ENCODE assay signal across 11 mouse cellular contexts in the genomic region with DNA sequence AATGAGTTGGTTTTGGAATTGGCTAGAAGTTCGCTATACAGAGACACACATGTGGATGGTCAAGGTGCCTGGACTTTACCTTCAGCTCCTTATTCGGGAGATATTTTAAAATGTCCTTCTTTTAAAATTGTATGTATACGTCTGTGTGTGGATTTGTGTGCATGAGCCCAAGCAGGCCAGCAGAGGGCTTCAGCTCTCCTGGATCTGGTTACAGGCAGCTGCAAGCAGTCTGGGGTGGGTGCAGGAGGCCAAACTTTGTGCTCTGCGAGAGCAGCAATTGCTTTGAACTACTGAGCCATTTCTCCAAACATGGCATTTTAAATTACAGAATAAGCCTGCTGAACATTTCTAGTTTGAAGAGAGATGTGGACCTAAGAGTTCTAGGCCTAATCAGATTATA. TPM values are rescaled to one million over a fixed set of nuclear protein-coding genes. Genes with fewer than 3 reads are reported as not detected.
DNase-seq lines count a peak whose midpoint lies in the region; ATAC-seq and TF ChIP-seq lines count a peak whose summit lies in the region.
"Had no signal": no experiment of that assay in that cellular context is flagged by ENCODE, and none has a peak within 500 bp of the region (broad histone marks: within the 10 kb centered on the region; RNA-seq: fewer than 3 reads in every experiment).

No protein-coding gene starts in this region.

- DNase-seq in gastrocnemius, postnatal 10 days, result peak; percentile 21
- no peak for DNase-seq in gastrocnemius, postnatal 4 days (ENCODE audit: low spot score in 2 of 2)
- DNase-seq in liver, postnatal 0 days, result no peak
- no peak for DNase-seq in liver, embryonic 11.5 days (ENCODE audit: low spot score)
- peak; percentile 66 for DNase-seq in R1 (ENCODE audit: low read depth, low spot score)
- peak; percentile 5 for DNase-seq in lung, postnatal 36 days
- no peak for DNase-seq in midbrain, embryonic 11.5 days (ENCODE audit: low spot score, missing footprints)
- DNase-seq in heart, adult 18-20 months, result no peak

- no peak overlapping the region for H3K4me3 ChIP-seq in liver, postnatal 0 days (ENCODE audit: low read depth, low read length)
- no peak overlapping the region for H3K4me3 ChIP-seq in liver, embryonic 11.5 days (ENCODE audit: low read depth, low read length)
- H3K4me3 ChIP-seq in midbrain, embryonic 11.5 days (ENCODE audit: low read depth, low read length), result no peak overlapping the region
- H3K4me3 ChIP-seq: hindbrain, embryonic 12.5 days; midbrain, embryonic 12.5 days had no signal

- no peak overlapping the region for H3K27ac ChIP-seq in liver, postnatal 0 days (ENCODE audit: low read depth)
- no peak overlapping the region for H3K27ac ChIP-seq in liver, embryonic 11.5 days (ENCODE audit: low read depth, low read length)
- H3K27ac ChIP-seq in midbrain, embryonic 11.5 days (ENCODE audit: low read depth, low read length), result no peak overlapping the region
- H3K27ac ChIP-seq: hindbrain, embryonic 12.5 days; midbrain, embryonic 12.5 days had no signal

- no peaks in the 10 kb centered on the region for H3K27me3 ChIP-seq in liver, postnatal 0 days (ENCODE audit: insufficient read depth, low read length)
- no peaks in the 10 kb centered on the region for H3K27me3 ChIP-seq in liver, embryonic 11.5 days (replicated peaks; ENCODE audit: control insufficient read depth, insufficient read depth, low read length)
- H3K27me3 ChIP-seq in midbrain, embryonic 11.5 days (ENCODE audit: control insufficient read depth, insufficient read depth, low read length), result no peaks in the 10 kb centered on the region
- H3K27me3 ChIP-seq: hindbrain, embryonic 12.5 days had no signal

- no peak overlapping the region for H3K4me2 ChIP-seq in liver, postnatal 0 days (ENCODE audit: low read depth, low read length)
- no peak overlapping the region for H3K4me2 ChIP-seq in liver, embryonic 11.5 days
- no peak overlapping the region for H3K4me2 ChIP-seq in midbrain, embryonic 11.5 days
- H3K4me2 ChIP-seq: hindbrain, embryonic 12.5 days; midbrain, embryonic 12.5 days had no signal

- H3K4me1 ChIP-seq in liver, postnatal 0 days (ENCODE audit: insufficient read depth), result no peaks in the 10 kb centered on the region
- no peaks in the 10 kb centered on the region for H3K4me1 ChIP-seq in liver, embryonic 11.5 days (replicated peaks; ENCODE audit: control insufficient read depth, insufficient read depth, low read length)
- H3K4me1 ChIP-seq in midbrain, embryonic 11.5 days (ENCODE audit: control insufficient read depth, insufficient read depth, low read length), result no peaks in the 10 kb centered on the region

- 70% methylated on average over 4 of the region's 4 CpGs for WGBS in liver, postnatal 0 days (ENCODE audit: insufficient replicate concordance)
- 80% methylated on average over 4 of the region's 4 CpGs for WGBS in liver, embryonic 11.5 days
- WGBS in midbrain, embryonic 11.5 days, result 85% methylated on average over 4 of the region's 4 CpGs

- ATAC-seq in liver, postnatal 0 days, result no peak
- no peak for ATAC-seq in liver, embryonic 11.5 days (replicated peaks; ENCODE audit: low FRiP score)
- no peak for ATAC-seq in midbrain, embryonic 11.5 days (ENCODE audit: low FRiP score)

- peak; percentile 41 for TF ChIP-seq CTCF in liver, postnatal 0 days (IDR thresholded peaks at IDR 0.05; ENCODE audit: low read depth)

- no peaks in the 10 kb centered on the region for H3K36me3 ChIP-seq in liver, postnatal 0 days (replicated peaks; ENCODE audit: insufficient read depth, low read length)
- H3K36me3 ChIP-seq in liver, embryonic 11.5 days (ENCODE audit: control insufficient read depth, insufficient read depth, low read length), result no peaks in the 10 kb centered on the region
- H3K36me3 ChIP-seq in midbrain, embryonic 11.5 days (ENCODE audit: control insufficient read depth, insufficient read depth, low read length), result no peaks in the 10 kb centered on the region
- H3K36me3 ChIP-seq: G1E; hindbrain, embryonic 12.5 days; midbrain, embryonic 12.5 days had no signal

- H3K9ac ChIP-seq in liver, postnatal 0 days (replicated peaks), result no peak overlapping the region
- H3K9ac ChIP-seq in liver, embryonic 11.5 days (ENCODE audit: low read depth, low read length), result no peak overlapping the region
- no peak overlapping the region for H3K9ac ChIP-seq in midbrain, embryonic 11.5 days (ENCODE audit: low read length)
- H3K9ac ChIP-seq: hindbrain, embryonic 12.5 days; midbrain, embryonic 12.5 days had no signal

- no peaks in the 10 kb centered on the region for H3K9me3 ChIP-seq in liver, postnatal 0 days (ENCODE audit: low read length)
- H3K9me3 ChIP-seq in liver, embryonic 11.5 days (ENCODE audit: control insufficient read depth, low read length), result no peaks in the 10 kb centered on the region
- H3K9me3 ChIP-seq in midbrain, embryonic 11.5 days (ENCODE audit: control insufficient read depth, low read length), result no peaks in the 10 kb centered on the region
- H3K9me3 ChIP-seq: G1E; hindbrain, embryonic 12.5 days; midbrain, embryonic 12.5 days had no signal

- TF ChIP-seq EP300 in liver, postnatal 0 days (IDR thresholded peaks at IDR 0.05; ENCODE audit: low read depth), result no peak

RNA-seq across cellular contexts. Expression of gene Gm10190, which starts 28.1 kb away (rescaled TPM):
- under 1 TPM in 1 of 2 experiments, not detected in 1; 0.96 TPM for total RNA-seq in gastrocnemius, postnatal 10 days (2021)
- 1 to 10 TPM in 1 of 2 experiments, not detected in 1; 1.1 TPM for total RNA-seq in gastrocnemius, postnatal 4 days (2021)
- polyA plus RNA-seq in liver, postnatal 0 days (2015; fragmentation: Nextera tagmentation; extraction: Ambion mirVana), result 0.51 and 0.92 TPM in 2 replicates
- polyA plus RNA-seq in liver, embryonic 11.5 days (2014; fragmentation: Nextera tagmentation; extraction: Ambion mirVana), result not detected in 2 replicates
- 0.72 and 1.1 TPM in 2 replicates for polyA plus RNA-seq in midbrain, embryonic 11.5 days (2014; fragmentation: Nextera tagmentation; extraction: Ambion mirVana)
- total RNA-seq in heart, adult 18-20 months (2021), result not detected
- total RNA-seq: G1E had no signal
- polyA plus RNA-seq: G1E had no signal

RNA-seq across cellular contexts. Expression of gene Arhgef33, which starts 38.1 kb away (rescaled TPM):
- under 1 TPM; 0.47 TPM for total RNA-seq in gastrocnemius, postnatal 10 days (2021)
- total RNA-seq in gastrocnemius, postnatal 4 days (2021), result 1 to 10 TPM; 1.4 to 2.3 TPM
- polyA plus RNA-seq in liver, postnatal 0 days (2015; fragmentation: Nextera tagmentation; extraction: Ambion mirVana), result 0.83 and 1.2 TPM in 2 replicates
- 0.45 and 0.49 TPM in 2 replicates for polyA plus RNA-seq in liver, embryonic 11.5 days (2014; fragmentation: Nextera tagmentation; extraction: Ambion mirVana)
- polyA plus RNA-seq in midbrain, embryonic 11.5 days (2014; fragmentation: Nextera tagmentation; extraction: Ambion mirVana), result 0.57 and 0.98 TPM in 2 replicates
- total RNA-seq in heart, adult 18-20 months (2021), result under 1 TPM in 1 of 2 experiments, not detected in 1; 0.44 TPM
- polyA plus RNA-seq: G1E had no signal

RNA-seq across cellular contexts. Expression of gene Dhx57, which starts 55.0 kb away (rescaled TPM):
- 10 to 100 TPM in 1 of 2 experiments, 1 to 10 TPM in 1; 8.4 to 11.7 TPM for total RNA-seq in gastrocnemius, postnatal 10 days (2021)
- total RNA-seq in gastrocnemius, postnatal 4 days (2021), result 10 to 100 TPM; 15.6 to 16.2 TPM
- 1.7 and 1.9 TPM in 2 replicates for polyA plus RNA-seq in liver, postnatal 0 days (2015; fragmentation: Nextera tagmentation; extraction: Ambion mirVana)
- polyA plus RNA-seq in liver, embryonic 11.5 days (2014; fragmentation: Nextera tagmentation; extraction: Ambion mirVana), result 9.3 and 11.6 TPM in 2 replicates
- polyA plus RNA-seq in midbrain, embryonic 11.5 days (2014; fragmentation: Nextera tagmentation; extraction: Ambion mirVana), result 21.3 and 24.5 TPM in 2 replicates
- total RNA-seq in heart, adult 18-20 months (2021), result 1 to 10 TPM; 5.0 to 5.9 TPM

RNA-seq across cellular contexts. Expression of gene Morn2, which starts 55.3 kb away (rescaled TPM):
- total RNA-seq in gastrocnemius, postnatal 10 days (2021), result 1 to 10 TPM; 2.9 to 5.0 TPM
- 1 to 10 TPM; 4.6 to 4.9 TPM for total RNA-seq in gastrocnemius, postnatal 4 days (2021)
- 11.2 and 11.4 TPM in 2 replicates for polyA plus RNA-seq in liver, postnatal 0 days (2015; fragmentation: Nextera tagmentation; extraction: Ambion mirVana)
- 18.6 and 20.1 TPM in 2 replicates for polyA plus RNA-seq in liver, embryonic 11.5 days (2014; fragmentation: Nextera tagmentation; extraction: Ambion mirVana)
- 36.2 and 44.6 TPM in 2 replicates for polyA plus RNA-seq in midbrain, embryonic 11.5 days (2014; fragmentation: Nextera tagmentation; extraction: Ambion mirVana)
- 10 to 100 TPM; 11.7 to 14.0 TPM for total RNA-seq in heart, adult 18-20 months (2021)

Comparison
In these comparisons a context has a peak if more than half of its experiments do, and no peak if none do; other contexts are left out.
1. DNase-seq: peak in gastrocnemius, postnatal 10 days (single experiment), R1 (single experiment) and lung, postnatal 36 days (single experiment); none in gastrocnemius, postnatal 4 days (0 of 2), liver, postnatal 0 days (single experiment), liver, embryonic 11.5 days (single experiment), midbrain, embryonic 11.5 days (single experiment) and heart, adult 18-20 months (0 of 2).